Mouse (Mus musculus) gastrocnemius, postnatal 14 days (tissue): Measurements from ENCODE around the gene Cpne2. TPM values are rescaled to one million over a fixed set of nuclear protein-coding genes. Genes with fewer than 3 reads are reported as not detected.

Experiments
- microRNA-seq, 2 experiments: library from miRNA; unstranded; fragments of <30 nt; microRNA quantifications; one replicate each; pipeline ENCODE4 v1.2.0; 2021
- total RNA-seq, 2 experiments: library from RNA; stranded (reverse); gene quantifications; 2 replicates each; pipeline ENCODE4 v1.2.3; 2021

Cpne2 gene
- total RNA-seq, 2 experiments from 2014 or later: 13.4 to 20.7 TPM

Small RNA genes within 50 kb of the gene (microRNA-seq; reads per million reads assigned to microRNA genes)
- 0 reads per million in 2 experiments for gene Mir7072

Other genes starting within 250 kb of the Cpne2 start
- gene Slc12a3, start 203.8 kb upstream of the Cpne2 start, total RNA-seq: not detected
- gene Herpud1, start 146.6 kb upstream of the Cpne2 start, total RNA-seq: 10 to 100 TPM; 55.1 to 75.2 TPM
- gene Nlrc5, start 98.6 kb upstream of the Cpne2 start, total RNA-seq: under 1 TPM; 0.13 to 0.41 TPM
- gene Rspry1, start 68.9 kb downstream of the Cpne2 start, total RNA-seq: 10 to 100 TPM in 1 of 2 experiments, 1 to 10 TPM in 1; 9.4 to 10.3 TPM
- 10 to 100 TPM; 21.1 to 25.2 TPM for gene Fam192a, start 69.0 kb downstream of the Cpne2 start, total RNA-seq
- gene Arl2bp, start 133.6 kb downstream of the Cpne2 start, total RNA-seq: 10 to 100 TPM; 63.2 to 64.6 TPM
- gene Pllp, start 163.3 kb downstream of the Cpne2 start, total RNA-seq: 10 to 100 TPM in 1 of 2 experiments, 1 to 10 TPM in 1; 2.7 to 13.1 TPM
- not detected for gene Ccl22, start 212.6 kb downstream of the Cpne2 start, total RNA-seq
- under 1 TPM; 0.82 to 0.96 TPM for gene Cx3cl1, start 239.0 kb downstream of the Cpne2 start, total RNA-seq